20 mouse cellular contexts compared by ENCODE assay signal in genomic region chr14:98863598-98863997, GRCm38 (mm10).
DNase-seq lines count a peak whose midpoint lies in the region; ATAC-seq and TF ChIP-seq lines count a peak whose summit lies in the region.
"Had no signal": no experiment of that assay in that cellular context is flagged by ENCODE, and none has a peak within 500 bp of the region (broad histone marks: within the 10 kb centered on the region; RNA-seq: fewer than 3 reads in every experiment).

No protein-coding gene starts in this region.

- no peaks in the 10 kb centered on the region for H3K4me1 ChIP-seq in intestine, postnatal 0 days (replicated peaks; ENCODE audit: control insufficient read depth, insufficient read depth, low read length)
- no peaks in the 10 kb centered on the region for H3K4me1 ChIP-seq in intestine, embryonic 16.5 days (ENCODE audit: control insufficient read depth, insufficient read depth, low read length)
- H3K4me1 ChIP-seq in embryonic facial prominence, embryonic 14.5 days (ENCODE audit: control insufficient read depth, insufficient read depth, low read length) = no peaks in the 10 kb centered on the region
- H3K4me1 ChIP-seq in midbrain, embryonic 13.5 days (replicated peaks) = peaks cover 7% of the 10 kb centered on the region; the same call in 1 of the 2 replicates
- H3K4me1 ChIP-seq: forebrain, embryonic 12.5 days; heart, embryonic 10.5 days; hindbrain, embryonic 15.5 days; liver, embryonic 13.5 days; midbrain, embryonic 12.5 days had no signal

- peak overlapping the region; percentile 4 for H3K4me2 ChIP-seq in intestine, postnatal 0 days (replicated peaks; ENCODE audit: low read depth)
- no peak overlapping the region for H3K4me2 ChIP-seq in intestine, embryonic 16.5 days (ENCODE audit: low read depth, low read length)
- H3K4me2 ChIP-seq in embryonic facial prominence, embryonic 14.5 days (ENCODE audit: low read depth, low read length) = no peak overlapping the region
- H3K4me2 ChIP-seq in midbrain, embryonic 13.5 days (replicated peaks) = no peak overlapping the region
- H3K4me2 ChIP-seq: forebrain, embryonic 12.5 days; hindbrain, embryonic 15.5 days; liver, embryonic 13.5 days; midbrain, embryonic 12.5 days; neural tube, embryonic 15.5 days had no signal

- H3K9ac ChIP-seq in intestine, postnatal 0 days (ENCODE audit: low read depth, low read length) = no peak overlapping the region
- no peak overlapping the region for H3K9ac ChIP-seq in intestine, embryonic 16.5 days (ENCODE audit: low read depth, low read length)
- no peak overlapping the region for H3K9ac ChIP-seq in embryonic facial prominence, embryonic 14.5 days (ENCODE audit: low read depth, low read length)
- H3K9ac ChIP-seq in midbrain, embryonic 13.5 days (replicated peaks) = no peak overlapping the region
- H3K9ac ChIP-seq: forebrain, embryonic 12.5 days; hindbrain, embryonic 15.5 days; liver, embryonic 13.5 days; midbrain, embryonic 12.5 days; neural tube, embryonic 15.5 days had no signal

- no peaks in the 10 kb centered on the region for H3K9me3 ChIP-seq in intestine, postnatal 0 days (ENCODE audit: control insufficient read depth)
- H3K9me3 ChIP-seq in intestine, embryonic 16.5 days (ENCODE audit: control insufficient read depth, low read length) = no peaks in the 10 kb centered on the region
- no peaks in the 10 kb centered on the region for H3K9me3 ChIP-seq in embryonic facial prominence, embryonic 14.5 days (ENCODE audit: control insufficient read depth, low read length)
- no peaks in the 10 kb centered on the region for H3K9me3 ChIP-seq in midbrain, embryonic 13.5 days
- H3K9me3 ChIP-seq: forebrain, embryonic 12.5 days; heart, embryonic 10.5 days; hindbrain, embryonic 15.5 days; liver, embryonic 13.5 days; midbrain, embryonic 12.5 days; neural tube, embryonic 15.5 days had no signal

- H3K4me3 ChIP-seq in intestine, postnatal 0 days (ENCODE audit: low read depth, low read length) = no peak overlapping the region
- H3K4me3 ChIP-seq in intestine, embryonic 16.5 days (ENCODE audit: low read length) = no peak overlapping the region
- H3K4me3 ChIP-seq in embryonic facial prominence, embryonic 14.5 days (ENCODE audit: low read depth, low read length) = no peak overlapping the region
- H3K4me3 ChIP-seq in midbrain, embryonic 13.5 days (replicated peaks) = no peak overlapping the region
- H3K4me3 ChIP-seq: forebrain, embryonic 12.5 days; heart, embryonic 10.5 days; hindbrain, embryonic 15.5 days; liver, embryonic 13.5 days; midbrain, embryonic 12.5 days; neural tube, embryonic 15.5 days had no signal

- no peak for ATAC-seq in intestine, postnatal 0 days
- ATAC-seq in intestine, embryonic 16.5 days = no peak
- peak; percentile 68 for ATAC-seq in embryonic facial prominence, embryonic 14.5 days (ENCODE audit: low read depth)
- ATAC-seq in midbrain, embryonic 13.5 days = no peak

- 51% methylated on average over 11 of the region's 11 CpGs for WGBS in intestine, postnatal 0 days
- WGBS in intestine, embryonic 16.5 days = 63% methylated on average over 11 of the region's 11 CpGs
- 58% methylated on average over 11 of the region's 11 CpGs for WGBS in embryonic facial prominence, embryonic 14.5 days
- 86% methylated on average over 11 of the region's 11 CpGs for WGBS in midbrain, embryonic 13.5 days

- no peaks in the 10 kb centered on the region for H3K36me3 ChIP-seq in intestine, postnatal 0 days (ENCODE audit: control insufficient read depth, insufficient read depth)
- H3K36me3 ChIP-seq in intestine, embryonic 16.5 days (ENCODE audit: control insufficient read depth, insufficient read depth, low read length) = no peaks in the 10 kb centered on the region
- H3K36me3 ChIP-seq in embryonic facial prominence, embryonic 14.5 days (ENCODE audit: control insufficient read depth, insufficient read depth, low read length) = no peaks in the 10 kb centered on the region
- no peaks in the 10 kb centered on the region for H3K36me3 ChIP-seq in midbrain, embryonic 13.5 days
- H3K36me3 ChIP-seq: forebrain, embryonic 12.5 days; heart, embryonic 10.5 days; hindbrain, embryonic 15.5 days; liver, embryonic 13.5 days; midbrain, embryonic 12.5 days; neural tube, embryonic 15.5 days had no signal

- H3K27me3 ChIP-seq in intestine, postnatal 0 days (replicated peaks; ENCODE audit: control insufficient read depth, insufficient read depth, low read length) = no peaks in the 10 kb centered on the region
- no peaks in the 10 kb centered on the region for H3K27me3 ChIP-seq in intestine, embryonic 16.5 days (replicated peaks; ENCODE audit: control insufficient read depth, insufficient read depth, low read length)
- H3K27me3 ChIP-seq in embryonic facial prominence, embryonic 14.5 days (replicated peaks; ENCODE audit: control insufficient read depth, insufficient read depth, low read length) = no peaks in the 10 kb centered on the region
- peaks cover 8% of the 10 kb centered on the region; the same call in 1 of the 2 replicates for H3K27me3 ChIP-seq in midbrain, embryonic 13.5 days
- H3K27me3 ChIP-seq: hindbrain, embryonic 15.5 days; liver, embryonic 13.5 days; midbrain, embryonic 12.5 days; neural tube, embryonic 15.5 days had no signal

- peak; percentile 78 for DNase-seq in embryonic facial prominence, embryonic 14.5 days (ENCODE audit: low spot score)
- DNase-seq in kidney, adult 9 months = peak; percentile 91
- peak; percentile 60 to 83 for DNase-seq in kidney, postnatal 36 days
- DNase-seq in adrenal gland, adult 2 months = no peak
- no peak for DNase-seq in frontal cortex, postnatal 14 days (ENCODE audit: low spot score in 2 of 2)
- DNase-seq: adrenal gland, postnatal 25 days; cerebellum, adult 18-20 months; gastrocnemius, postnatal 36 days; heart, postnatal 10 days; liver, embryonic 13.5 days; retina, postnatal 1 day; thymus, postnatal 4 days had no signal

- no peak for TF ChIP-seq CTCF in intestine, postnatal 0 days (IDR thresholded peaks at IDR 0.05; ENCODE audit: low read depth)

- no peak overlapping the region for H3K27ac ChIP-seq in intestine, postnatal 0 days (ENCODE audit: low read depth, low read length)
- H3K27ac ChIP-seq in intestine, embryonic 16.5 days (ENCODE audit: low read length) = no peak overlapping the region
- H3K27ac ChIP-seq in embryonic facial prominence, embryonic 14.5 days (replicated peaks; ENCODE audit: low read depth, low read length) = no peak overlapping the region
- no peak overlapping the region for H3K27ac ChIP-seq in midbrain, embryonic 13.5 days
- H3K27ac ChIP-seq: forebrain, embryonic 12.5 days; heart, embryonic 10.5 days; hindbrain, embryonic 15.5 days; liver, embryonic 13.5 days; midbrain, embryonic 12.5 days; neural tube, embryonic 15.5 days had no signal

Comparison
In these comparisons a context has a peak if more than half of its experiments do, and no peak if none do; other contexts are left out.
1. DNase-seq: peak in embryonic facial prominence, embryonic 14.5 days (single experiment), kidney, adult 9 months (single experiment) and kidney, postnatal 36 days (2 of 2); none in adrenal gland, adult 2 months (single experiment) and frontal cortex, postnatal 14 days (0 of 2).